Mouse (Mus musculus) kidney, embryonic 15.5 days (tissue): ENCODE results near the gene Tmem104. TPM values are rescaled to one million over a fixed set of nuclear protein-coding genes. Genes with fewer than 3 reads are reported as not detected.

Source experiments
- ATAC-seq: fragments of 200-750 bp; cut with Nextera tagmentation; replicated peaks from 2 replicates; pipeline ENCODE4 v1.8.0; 2017; ENCODE audit warnings: moderate TSS enrichment; ENCODE audit not compliant: low FRiP score
- H3K27ac ChIP-seq: fragments of 300-500 bp; sonication (generic); 2 replicates; pipeline ENCODE4 v1.5.1; 2015; ENCODE audit warnings: mild to moderate bottlenecking, inconsistent platforms
- H3K27me3 ChIP-seq: fragments of 300-500 bp; sonication (generic); 2 replicates; pipeline ENCODE4 v1.6.1; 2015; ENCODE audit warnings: inconsistent platforms
- H3K36me3 ChIP-seq: fragments of 300-500 bp; sonication (generic); 2 replicates; pipeline ENCODE4 v1.6.1; 2015; ENCODE audit warnings: inconsistent platforms
- H3K4me1 ChIP-seq: fragments of 300-500 bp; sonication (generic); 2 replicates; pipeline ENCODE4 v1.6.1; 2015; ENCODE audit warnings: inconsistent platforms
- H3K4me2 ChIP-seq: fragments of 300-500 bp; sonication (generic); 2 replicates; pipeline ENCODE4 v1.6.1; 2015; ENCODE audit warnings: moderate library complexity, mild to moderate bottlenecking, inconsistent platforms
- H3K4me3 ChIP-seq: fragments of 300-500 bp; sonication (generic); replicated peaks from 2 replicates; pipeline ENCODE4 v1.5.1; 2015; ENCODE audit warnings: mild to moderate bottlenecking, inconsistent platforms
- H3K9ac ChIP-seq: fragments of 300-500 bp; sonication (generic); 2 replicates; pipeline ENCODE4 v1.6.1; 2015; ENCODE audit warnings: mild to moderate bottlenecking, inconsistent platforms
- H3K9me3 ChIP-seq: fragments of 300-500 bp; sonication (generic); replicated peaks from 2 replicates; pipeline ENCODE4 v1.6.1; 2016; ENCODE audit warnings: inconsistent platforms
- WGBS: fragments of 180-500 bp; shearing (Covaris S2); methylation state at CpG from one replicate; pipeline ENCODE4 v1.1.7; 2015; ENCODE audit warnings: mixed read lengths; 5-methylcytosine and 5-hydroxymethylcytosine counted together
- polyA plus RNA-seq: library from polyadenylated mRNA; unstranded; fragments of >200 nt; fragmentation: Nextera tagmentation; extraction: Ambion mirVana; gene quantifications from 2 replicates; pipeline ENCODE4 v1.2.1, GENCODE M21; 2015

The Tmem104 gene
- polyA plus RNA-seq, 1 experiment from 2014 or later = 11.0 TPM

- no peak overlapping the region for H3K9ac ChIP-seq
- no peak overlapping the region for H3K4me3 ChIP-seq
- ATAC-seq = no peak
These were observed 37.6 kb downstream of the Tmem104 start for GRCm38 (mm10) chr11:115224889-115225288.

DNA sequence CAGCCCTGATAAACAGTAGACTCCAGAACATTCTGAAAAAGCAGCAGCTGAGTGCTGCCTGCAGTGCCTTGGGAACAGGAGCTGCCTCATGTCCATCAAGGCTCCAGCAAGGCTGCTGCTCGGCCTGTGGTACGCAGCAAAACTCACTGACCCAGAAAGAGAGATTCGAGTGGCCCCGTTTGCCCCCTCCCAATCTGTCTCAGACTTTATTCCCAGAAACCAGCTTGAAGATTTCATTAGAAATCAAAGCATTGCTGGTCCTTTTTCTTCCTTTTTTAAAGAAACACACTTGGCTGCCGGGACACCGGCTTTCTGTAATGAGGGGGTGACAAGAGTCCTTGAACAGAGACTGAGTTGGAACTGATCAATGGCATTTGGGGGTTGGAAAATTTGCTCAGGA, 38.0 kb downstream of the Tmem104 start:
- no peaks in the 10 kb centered on the region for H3K36me3 ChIP-seq
- H3K4me2 ChIP-seq = no peak overlapping the region
- H3K27ac ChIP-seq = no peak overlapping the region
- H3K27me3 ChIP-seq = peaks cover 66% of the 10 kb centered on the region
- H3K4me1 ChIP-seq = peaks cover 43% of the 10 kb centered on the region
- no peaks in the 10 kb centered on the region for H3K9me3 ChIP-seq
- WGBS = 63% methylated on average over 6 of the region's 6 CpGs
- ATAC-seq = no peak
- H3K9ac ChIP-seq = no peak overlapping the region
- H3K4me3 ChIP-seq = no peak overlapping the region

More at GRCm38 (mm10) chr11:115224889-115225288, 37.6 kb downstream of the Tmem104 start:
- 40% methylated on average over 8 of the region's 8 CpGs for WGBS
- H3K4me1 ChIP-seq = peaks cover 43% of the 10 kb centered on the region
- peaks cover 62% of the 10 kb centered on the region for H3K27me3 ChIP-seq
- H3K36me3 ChIP-seq = no peaks in the 10 kb centered on the region
- no peaks in the 10 kb centered on the region for H3K9me3 ChIP-seq
- no peak overlapping the region for H3K4me2 ChIP-seq
- H3K27ac ChIP-seq = no peak overlapping the region

DNA sequence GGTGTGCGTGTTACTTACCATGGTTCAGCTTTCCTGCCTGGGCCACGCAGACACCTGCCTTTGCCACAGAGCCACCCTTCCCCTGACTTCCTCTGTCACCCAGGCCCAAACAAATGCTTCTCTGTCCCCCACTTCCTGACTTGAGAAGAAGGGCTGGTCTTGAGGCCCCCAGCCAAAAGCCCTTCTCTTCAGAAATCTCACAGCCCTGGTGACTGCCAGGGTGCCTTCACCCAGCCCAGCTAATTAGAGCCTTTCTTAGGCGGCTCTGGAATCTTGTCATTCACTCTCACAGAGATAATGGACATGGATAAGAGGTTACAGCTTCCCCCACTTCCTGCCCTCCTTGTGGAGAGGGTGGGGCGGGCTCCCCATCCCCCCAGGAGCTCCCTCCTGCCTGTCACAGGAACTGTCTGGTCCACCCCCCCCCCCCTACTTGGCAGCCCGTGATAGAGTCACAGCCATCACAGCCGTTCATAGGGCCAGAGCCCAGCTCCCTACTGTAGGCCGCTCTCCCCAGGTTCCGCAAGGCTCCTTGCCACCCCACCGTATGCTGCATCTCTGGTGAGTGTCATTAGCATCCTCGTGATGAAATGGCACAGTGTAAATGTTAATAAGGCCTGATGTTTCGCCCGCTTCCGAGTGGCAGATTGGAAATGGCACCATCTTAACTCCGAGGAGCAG, 39.7 kb downstream of the Tmem104 start:
- 64% methylated on average over 14 of the region's 14 CpGs for WGBS
- no peak overlapping the region for H3K9ac ChIP-seq

DNA sequence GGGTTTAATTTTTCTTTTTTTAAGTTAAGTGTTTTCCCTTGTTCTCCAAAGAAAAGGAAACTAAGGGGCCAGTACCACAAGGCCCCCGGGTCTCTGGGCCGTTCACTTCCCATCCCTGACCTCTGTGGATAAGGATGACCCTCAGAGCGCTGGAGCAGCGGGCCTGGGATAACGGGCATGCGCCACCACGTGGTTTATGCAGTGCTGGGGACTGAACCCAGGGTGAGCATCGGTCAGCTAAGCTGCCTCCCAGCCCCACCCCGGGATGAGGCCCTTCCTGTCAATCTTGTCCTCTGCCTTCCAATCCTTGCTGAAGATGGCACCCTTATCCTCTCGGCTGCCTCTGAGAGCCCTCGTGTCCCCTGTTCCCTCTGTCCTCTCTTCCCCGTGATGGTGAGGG, 40.4 kb downstream of the Tmem104 start:
- no peak overlapping the region for H3K4me3 ChIP-seq
- no peaks in the 10 kb centered on the region for H3K36me3 ChIP-seq
- no peaks in the 10 kb centered on the region for H3K9me3 ChIP-seq
- peaks cover 42% of the 10 kb centered on the region for H3K4me1 ChIP-seq
- no peak overlapping the region for H3K4me2 ChIP-seq
- peaks cover 82% of the 10 kb centered on the region for H3K27me3 ChIP-seq
- H3K27ac ChIP-seq = no peak overlapping the region
- no peak overlapping the region for H3K9ac ChIP-seq
- 42% methylated on average over 12 of the region's 12 CpGs for WGBS
- no peak for ATAC-seq

More for the DNA sequence above, 39.7 kb downstream of the Tmem104 start:
- Histone ChIP-seq H3K27ac (no peak overlapping the region), H3K4me1 (peaks cover 47% of the 10 kb centered on the region), H3K9me3 (no peaks in the 10 kb centered on the region), H3K4me2 (no peak overlapping the region), H3K36me3 (no peaks in the 10 kb centered on the region), H3K4me3 (no peak overlapping the region), H3K27me3 (peaks cover 78% of the 10 kb centered on the region)
- ATAC-seq = no peak

DNA sequence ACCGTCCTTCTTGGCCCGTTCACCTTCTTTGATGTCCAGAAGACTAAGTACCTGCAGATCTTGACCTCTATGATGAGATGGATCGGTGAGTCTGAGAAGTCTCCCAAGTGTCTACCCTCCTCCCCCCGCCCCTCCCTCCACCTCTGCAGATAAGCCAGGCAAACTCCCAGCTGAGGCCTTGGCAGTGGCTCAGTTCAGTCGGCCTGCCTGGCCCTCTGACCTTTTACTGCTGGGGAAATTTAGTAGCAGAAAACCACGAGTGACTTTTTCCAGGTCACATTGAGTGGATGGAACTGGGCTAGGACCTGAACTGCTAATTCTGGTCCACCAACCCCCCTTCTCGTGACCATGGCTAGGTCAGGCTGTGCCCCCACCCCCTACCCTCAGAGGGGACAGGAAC, 41.1 kb downstream of the Tmem104 start:
- 51% methylated on average over 7 of the region's 7 CpGs for WGBS
- Histone ChIP-seq H3K4me3 (no peak overlapping the region), H3K27me3 (peaks cover 83% of the 10 kb centered on the region), H3K4me2 (no peak overlapping the region), H3K36me3 (no peaks in the 10 kb centered on the region), H3K27ac (no peak overlapping the region), H3K9ac (no peak overlapping the region), H3K9me3 (no peaks in the 10 kb centered on the region), H3K4me1 (peaks cover 37% of the 10 kb centered on the region)
- ATAC-seq = no peak

DNA sequence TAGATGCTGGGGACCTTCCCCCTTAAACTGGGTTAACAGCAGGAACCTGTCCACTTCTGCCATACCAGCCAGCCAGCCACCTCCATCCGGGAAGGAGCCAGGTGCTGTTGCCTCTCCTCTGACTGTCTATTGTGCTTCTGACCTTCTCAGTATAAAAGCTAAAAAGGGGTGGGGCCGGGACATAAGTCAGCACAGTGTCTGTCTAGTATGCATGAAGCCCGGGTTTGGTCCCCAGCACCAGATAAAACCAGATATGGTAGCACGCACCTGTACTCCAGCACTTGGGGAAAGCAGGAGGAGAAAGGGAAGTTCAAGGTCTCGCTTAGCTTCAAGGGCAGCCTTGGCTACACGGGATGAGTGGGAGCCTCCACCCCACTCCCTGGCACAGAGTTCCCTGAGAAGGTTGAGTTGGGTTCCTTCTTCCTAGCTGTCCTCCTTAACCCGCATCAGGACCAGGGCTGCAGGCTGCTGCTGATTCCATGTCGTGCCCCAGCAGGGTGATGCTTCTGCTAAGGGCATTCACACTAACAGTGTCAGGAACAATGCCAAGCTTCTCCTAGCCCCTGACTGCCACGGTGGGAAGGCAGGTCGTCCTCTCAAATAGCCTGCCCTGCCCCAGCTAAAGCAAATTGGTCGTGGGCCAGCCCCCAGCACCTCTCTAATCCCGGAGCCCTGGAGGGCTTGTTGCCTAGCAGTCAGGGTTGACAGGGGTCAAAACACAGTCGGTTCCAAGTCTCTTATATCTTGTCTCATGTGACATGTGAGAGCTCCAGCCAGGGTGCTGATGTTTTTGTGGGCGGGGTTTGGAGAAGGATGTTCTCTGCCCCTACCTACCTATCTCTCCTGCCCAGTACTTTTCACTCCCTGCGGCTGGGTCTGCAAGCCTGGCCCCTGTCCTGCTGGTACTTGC, 42.0 kb downstream of the Tmem104 start:
- H3K9ac ChIP-seq = no peak overlapping the region

DNA sequence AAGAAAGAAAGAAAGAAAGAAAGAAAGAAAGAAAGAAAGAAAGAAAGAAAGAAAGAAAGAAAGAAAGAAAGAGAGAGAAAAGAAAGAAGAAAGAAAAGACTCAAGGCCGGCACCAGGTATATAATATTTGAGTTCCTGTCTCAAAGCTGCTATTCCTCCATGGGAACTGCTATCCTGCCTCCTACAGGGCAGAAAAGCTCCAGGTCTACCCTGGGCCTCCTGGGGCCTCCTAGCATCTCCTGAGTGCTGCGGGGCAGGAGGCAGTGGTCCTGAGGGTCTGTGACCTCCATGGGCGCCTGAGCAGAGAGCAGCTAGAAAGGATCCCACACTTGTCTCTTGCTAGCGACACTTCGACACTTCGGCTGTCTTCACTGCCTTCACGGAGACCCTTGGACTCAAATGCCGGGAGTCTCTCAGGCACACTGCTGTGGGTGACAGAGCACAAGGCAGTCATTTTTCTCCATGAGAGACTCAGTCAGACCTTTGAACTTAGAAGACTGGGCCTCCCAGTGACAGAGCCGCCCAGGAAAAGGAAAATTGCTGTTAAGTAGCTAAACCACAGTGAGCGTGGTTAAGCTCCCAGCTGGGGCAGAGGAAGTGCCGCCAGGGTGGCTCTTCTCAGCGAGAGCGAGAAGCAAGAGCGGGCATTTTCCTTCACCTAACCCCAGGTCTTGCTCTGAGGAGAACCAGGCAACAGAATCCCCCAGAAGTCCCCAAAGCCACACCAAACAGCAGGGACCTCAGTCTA, 44.1 kb downstream of the Tmem104 start:
- peaks cover 51% of the 10 kb centered on the region for H3K4me1 ChIP-seq
- H3K27me3 ChIP-seq = peaks cover 77% of the 10 kb centered on the region
- no peaks in the 10 kb centered on the region for H3K9me3 ChIP-seq
- no peak for ATAC-seq
- H3K36me3 ChIP-seq = no peaks in the 10 kb centered on the region
- H3K27ac ChIP-seq = peak overlapping the region; percentile 67
- H3K4me3 ChIP-seq = no peak overlapping the region
- no peak overlapping the region for H3K9ac ChIP-seq
- H3K4me2 ChIP-seq = no peak overlapping the region
- 44% methylated on average over 14 of the region's 14 CpGs for WGBS

More for the DNA sequence above, 42.0 kb downstream of the Tmem104 start:
- H3K4me2 ChIP-seq = no peak overlapping the region
- peaks cover 39% of the 10 kb centered on the region for H3K4me1 ChIP-seq
- no peaks in the 10 kb centered on the region for H3K9me3 ChIP-seq
- ATAC-seq = no peak
- no peaks in the 10 kb centered on the region for H3K36me3 ChIP-seq
- 53% methylated on average over 15 of the region's 15 CpGs for WGBS
- peaks cover 83% of the 10 kb centered on the region for H3K27me3 ChIP-seq
- no peak overlapping the region for H3K4me3 ChIP-seq
- no peak overlapping the region for H3K27ac ChIP-seq

DNA sequence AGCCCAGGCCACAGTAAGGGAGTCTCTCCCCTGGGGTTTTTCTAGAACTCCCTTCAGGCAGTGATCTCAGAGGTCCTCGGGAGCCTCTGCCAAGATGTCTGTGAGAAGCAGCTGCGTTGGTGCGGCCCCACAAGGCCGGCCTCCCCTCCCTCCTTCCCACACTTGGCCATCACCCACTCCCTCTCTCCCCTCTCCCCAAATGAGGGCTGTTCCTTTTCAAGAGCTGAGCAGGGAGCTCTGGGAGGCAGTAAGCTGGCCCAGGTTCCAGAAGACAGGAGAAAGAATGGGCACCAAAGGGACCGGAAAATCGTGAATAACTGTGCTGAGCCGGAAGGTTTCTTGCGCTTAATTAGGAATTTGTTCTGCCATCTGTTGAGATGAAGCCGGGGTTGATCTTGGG, 44.6 kb downstream of the Tmem104 start:
- H3K9ac ChIP-seq = no peak overlapping the region
- no peaks in the 10 kb centered on the region for H3K9me3 ChIP-seq
- peaks cover 72% of the 10 kb centered on the region for H3K27me3 ChIP-seq
- no peak overlapping the region for H3K4me2 ChIP-seq
- H3K27ac ChIP-seq = peak overlapping the region; percentile 67; the same call in 1 of the 2 replicates
- WGBS = 61% methylated on average over 9 of the region's 9 CpGs
- no peaks in the 10 kb centered on the region for H3K36me3 ChIP-seq
- peaks cover 56% of the 10 kb centered on the region for H3K4me1 ChIP-seq
- H3K4me3 ChIP-seq = no peak overlapping the region
- no peak for ATAC-seq

DNA sequence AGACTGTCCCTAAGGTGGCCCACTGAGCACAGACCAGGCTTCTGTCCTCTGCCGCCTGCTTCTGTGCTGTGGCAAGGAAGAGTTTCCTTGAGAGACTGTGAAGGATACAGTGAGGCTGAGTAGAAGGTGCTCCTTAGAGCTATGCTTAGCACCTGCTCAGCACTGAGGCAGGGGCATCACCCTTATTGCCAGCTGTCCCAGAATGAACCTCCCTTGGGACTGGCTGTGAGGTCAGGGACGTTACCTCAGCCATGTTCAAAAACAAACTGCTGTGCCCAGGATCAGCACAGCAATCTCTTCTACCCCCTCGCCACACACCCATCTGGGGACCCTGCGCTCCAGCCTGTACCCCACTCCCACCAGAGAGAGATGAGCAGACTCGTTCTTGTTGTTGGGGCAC, 45.6 kb downstream of the Tmem104 start:
- Histone ChIP-seq H3K36me3 (no peaks in the 10 kb centered on the region), H3K4me1 (peaks cover 56% of the 10 kb centered on the region), H3K9ac (no peak overlapping the region), H3K4me3 (no peak overlapping the region), H3K27ac (no peak overlapping the region), H3K4me2 (no peak overlapping the region), H3K9me3 (no peaks in the 10 kb centered on the region), H3K27me3 (peaks cover 80% of the 10 kb centered on the region)
- WGBS = 81% methylated on average over 5 of the region's 5 CpGs
- ATAC-seq = no peak

GRCm38 (mm10) chr11:115233526-115234290, 46.4 kb downstream of the Tmem104 start:
- H3K27ac ChIP-seq = no peak overlapping the region
- ATAC-seq = no peak
- 65% methylated on average over 20 of the region's 20 CpGs for WGBS

GRCm38 (mm10) chr11:115234320-115235044, 47.2 kb downstream of the Tmem104 start:
- Histone ChIP-seq H3K9ac (no peak overlapping the region), H3K4me1 (peaks cover 58% of the 10 kb centered on the region), H3K36me3 (no peaks in the 10 kb centered on the region), H3K4me3 (no peak overlapping the region), H3K9me3 (no peaks in the 10 kb centered on the region), H3K4me2 (no peak overlapping the region), H3K27ac (no peak overlapping the region), H3K27me3 (peaks cover 80% of the 10 kb centered on the region)
- ATAC-seq = no peak
- 58% methylated on average over 15 of the region's 15 CpGs for WGBS

More at GRCm38 (mm10) chr11:115233526-115234290, 46.4 kb downstream of the Tmem104 start:
- Histone ChIP-seq H3K36me3 (no peaks in the 10 kb centered on the region), H3K27me3 (peaks cover 80% of the 10 kb centered on the region), H3K4me1 (peaks cover 55% of the 10 kb centered on the region), H3K4me2 (no peak overlapping the region), H3K4me3 (no peak overlapping the region), H3K9ac (no peak overlapping the region), H3K9me3 (no peaks in the 10 kb centered on the region)
